Mouse (Mus musculus): ENCODE data around the gene Psd. TPM values are rescaled to one million over a fixed set of nuclear protein-coding genes. Genes with fewer than 3 reads are reported as not detected.

Psd gene
- polyA plus RNA-seq, 1 experiment from 2014 or later = 8.1 TPM

GRCm38 (mm10) chr19:46302551-46302950, 24.4 kb downstream of the Psd start:
- H3K36me3 ChIP-seq = no peaks in the 10 kb centered on the region
- peaks cover 11% of the 10 kb centered on the region for H3K27me3 ChIP-seq
- no peak overlapping the region for H3K4me3 ChIP-seq
- ATAC-seq (ENCODE audit: insufficient number of reproducible peaks, insufficient read depth, low FRiP score, low TSS enrichment) = no peak
- peaks cover 18% of the 10 kb centered on the region for H3K4me1 ChIP-seq
- no peak overlapping the region for H3K9ac ChIP-seq
- 83% methylated on average over 4 of the region's 4 CpGs for WGBS
- no peak overlapping the region for H3K4me2 ChIP-seq (replicated peaks)
- H3K9me3 ChIP-seq = no peaks in the 10 kb centered on the region
- no peak overlapping the region for H3K27ac ChIP-seq

GRCm38 (mm10) chr19:46300294-46301045, 26.5 kb downstream of the Psd start:
- ATAC-seq (ENCODE audit: insufficient number of reproducible peaks, insufficient read depth, low FRiP score, low TSS enrichment) = no peak
- no peak overlapping the region for H3K27ac ChIP-seq

GRCm38 (mm10) chr19:46296938-46297337, 30.0 kb downstream of the Psd start:
- 65% methylated on average over 4 of the region's 4 CpGs for WGBS
- H3K27ac ChIP-seq = no peak overlapping the region
- no peak overlapping the region for H3K9ac ChIP-seq
- H3K9me3 ChIP-seq = no peaks in the 10 kb centered on the region
- H3K4me3 ChIP-seq = no peak overlapping the region
- no peaks in the 10 kb centered on the region for H3K4me1 ChIP-seq
- H3K4me2 ChIP-seq (replicated peaks) = no peak overlapping the region
- no peaks in the 10 kb centered on the region for H3K36me3 ChIP-seq
- no peak for ATAC-seq (ENCODE audit: insufficient number of reproducible peaks, insufficient read depth, low FRiP score, low TSS enrichment)
- no peaks in the 10 kb centered on the region for H3K27me3 ChIP-seq

More at GRCm38 (mm10) chr19:46300294-46301045, 26.5 kb downstream of the Psd start:
- Histone ChIP-seq H3K4me2 (replicated peaks) (no peak overlapping the region), H3K4me3 (no peak overlapping the region), H3K9me3 (no peaks in the 10 kb centered on the region), H3K9ac (no peak overlapping the region), H3K36me3 (no peaks in the 10 kb centered on the region), H3K27me3 (no peaks in the 10 kb centered on the region), H3K4me1 (peaks cover 10% of the 10 kb centered on the region)
- WGBS = 31% methylated on average over 8 of the region's 8 CpGs

GRCm38 (mm10) chr19:46290535-46291105, 36.3 kb downstream of the Psd start:
- Histone ChIP-seq H3K4me2 (replicated peaks) (no peak overlapping the region), H3K27ac (no peak overlapping the region), H3K4me3 (no peak overlapping the region), H3K36me3 (peaks cover 17% of the 10 kb centered on the region), H3K27me3 (no peaks in the 10 kb centered on the region), H3K4me1 (no peaks in the 10 kb centered on the region), H3K9ac (no peak overlapping the region), H3K9me3 (no peaks in the 10 kb centered on the region)
- WGBS = 68% methylated on average over 12 of the region's 12 CpGs
- no peak for ATAC-seq (ENCODE audit: insufficient number of reproducible peaks, insufficient read depth, low FRiP score, low TSS enrichment)

- Histone ChIP-seq H3K4me2 (replicated peaks) (no peak overlapping the region), H3K9me3 (no peaks in the 10 kb centered on the region), H3K4me3 (no peak overlapping the region), H3K27ac (no peak overlapping the region), H3K9ac (no peak overlapping the region), H3K27me3 (no peaks in the 10 kb centered on the region), H3K4me1 (no peaks in the 10 kb centered on the region), H3K36me3 (peaks cover 45% of the 10 kb centered on the region)
- WGBS = 93% methylated on average over 3 of the region's 3 CpGs
- ATAC-seq (ENCODE audit: insufficient number of reproducible peaks, insufficient read depth, low FRiP score, low TSS enrichment) = no peak
Measured at GRCm38 (mm10) chr19:46287566-46287965, 39.4 kb downstream of the Psd start.

GRCm38 (mm10) chr19:46286926-46287325, 40.0 kb downstream of the Psd start:
- Histone ChIP-seq H3K4me1 (no peaks in the 10 kb centered on the region), H3K9me3 (no peaks in the 10 kb centered on the region), H3K27me3 (no peaks in the 10 kb centered on the region), H3K4me2 (replicated peaks) (no peak overlapping the region), H3K27ac (no peak overlapping the region), H3K4me3 (no peak overlapping the region), H3K9ac (no peak overlapping the region), H3K36me3 (peaks cover 51% of the 10 kb centered on the region)
- WGBS = 94% methylated on average over 3 of the region's 3 CpGs
- no peak for ATAC-seq (ENCODE audit: insufficient number of reproducible peaks, insufficient read depth, low FRiP score, low TSS enrichment)

GRCm38 (mm10) chr19:46286047-46286446, 40.9 kb downstream of the Psd start:
- no peak overlapping the region for H3K4me3 ChIP-seq
- no peak for ATAC-seq (ENCODE audit: insufficient number of reproducible peaks, insufficient read depth, low FRiP score, low TSS enrichment)
- no peak overlapping the region for H3K9ac ChIP-seq
- WGBS = 92% methylated on average over 6 of the region's 6 CpGs
- H3K9me3 ChIP-seq = no peaks in the 10 kb centered on the region
- H3K27me3 ChIP-seq = no peaks in the 10 kb centered on the region
- no peak overlapping the region for H3K4me2 ChIP-seq (replicated peaks)
- no peaks in the 10 kb centered on the region for H3K4me1 ChIP-seq
- H3K36me3 ChIP-seq = peaks cover 60% of the 10 kb centered on the region
- H3K27ac ChIP-seq = no peak overlapping the region

GRCm38 (mm10) chr19:46285631-46286030, 41.3 kb downstream of the Psd start:
- Histone ChIP-seq H3K27me3 (no peaks in the 10 kb centered on the region), H3K4me2 (replicated peaks) (no peak overlapping the region), H3K27ac (no peak overlapping the region), H3K9me3 (no peaks in the 10 kb centered on the region), H3K9ac (no peak overlapping the region), H3K4me1 (no peaks in the 10 kb centered on the region), H3K4me3 (no peak overlapping the region), H3K36me3 (peaks cover 64% of the 10 kb centered on the region)
- 85% methylated on average over 7 of the region's 7 CpGs for WGBS
- no peak for ATAC-seq (ENCODE audit: insufficient number of reproducible peaks, insufficient read depth, low FRiP score, low TSS enrichment)

- Histone ChIP-seq H3K36me3 (peaks cover 73% of the 10 kb centered on the region), H3K9ac (no peak overlapping the region)
Measured at GRCm38 (mm10) chr19:46284686-46285085, 42.3 kb downstream of the Psd start.

GRCm38 (mm10) chr19:46282081-46282849, 44.7 kb downstream of the Psd start:
- 91% methylated on average over 11 of the region's 11 CpGs for WGBS
- H3K4me1 ChIP-seq = no peaks in the 10 kb centered on the region
- no peaks in the 10 kb centered on the region for H3K9me3 ChIP-seq
- no peak overlapping the region for H3K27ac ChIP-seq
- no peak overlapping the region for H3K4me3 ChIP-seq
- H3K27me3 ChIP-seq = no peaks in the 10 kb centered on the region
- no peak overlapping the region for H3K4me2 ChIP-seq (replicated peaks)
- no peak for ATAC-seq (ENCODE audit: insufficient number of reproducible peaks, insufficient read depth, low FRiP score, low TSS enrichment)
- peaks cover 83% of the 10 kb centered on the region for H3K36me3 ChIP-seq
- H3K9ac ChIP-seq = no peak overlapping the region

More at GRCm38 (mm10) chr19:46284686-46285085, 42.3 kb downstream of the Psd start:
- H3K9me3 ChIP-seq = no peaks in the 10 kb centered on the region
- no peaks in the 10 kb centered on the region for H3K4me1 ChIP-seq
- ATAC-seq (ENCODE audit: insufficient number of reproducible peaks, insufficient read depth, low FRiP score, low TSS enrichment) = no peak
- H3K27me3 ChIP-seq = no peaks in the 10 kb centered on the region
- H3K4me3 ChIP-seq = no peak overlapping the region
- H3K27ac ChIP-seq = no peak overlapping the region
- H3K4me2 ChIP-seq (replicated peaks) = no peak overlapping the region
- WGBS = 90% methylated on average over 4 of the region's 4 CpGs

GRCm38 (mm10) chr19:46275307-46275706, 51.6 kb downstream of the Psd start:
- H3K27me3 ChIP-seq = no peaks in the 10 kb centered on the region
- no peak overlapping the region for H3K4me2 ChIP-seq (replicated peaks)
- no peak overlapping the region for H3K27ac ChIP-seq
- no peak overlapping the region for H3K4me3 ChIP-seq
- H3K4me1 ChIP-seq = no peaks in the 10 kb centered on the region
- peaks cover 71% of the 10 kb centered on the region for H3K36me3 ChIP-seq
- no peaks in the 10 kb centered on the region for H3K9me3 ChIP-seq
- no peak overlapping the region for H3K9ac ChIP-seq
- ATAC-seq (ENCODE audit: insufficient number of reproducible peaks, insufficient read depth, low FRiP score, low TSS enrichment) = no peak

- no peak overlapping the region for H3K9ac ChIP-seq
- H3K36me3 ChIP-seq = peaks cover 92% of the 10 kb centered on the region
- H3K4me1 ChIP-seq = no peaks in the 10 kb centered on the region
- H3K9me3 ChIP-seq = no peaks in the 10 kb centered on the region
- no peak overlapping the region for H3K27ac ChIP-seq
- 89% methylated on average over 7 of the region's 7 CpGs for WGBS
- no peak overlapping the region for H3K4me2 ChIP-seq (replicated peaks)
- H3K27me3 ChIP-seq = no peaks in the 10 kb centered on the region
- H3K4me3 ChIP-seq = no peak overlapping the region
- ATAC-seq (ENCODE audit: insufficient number of reproducible peaks, insufficient read depth, low FRiP score, low TSS enrichment) = no peak
Measured at GRCm38 (mm10) chr19:46264762-46265161, 62.2 kb downstream of the Psd start.

All from embryonic facial prominence, embryonic 12.5 days (tissue).